Comparison of ENCODE assay signal across 18 mouse cellular contexts in genomic region chr5:75358869-75359268, GRCm38 (mm10).
"Had no signal": no experiment of that assay in that cellular context is flagged by ENCODE, and none has a peak within 500 bp of the region (broad histone marks: within the 10 kb centered on the region; RNA-seq: fewer than 3 reads in every experiment).

No protein-coding gene starts in this region.

- H3K9me3 ChIP-seq: limb, embryonic 12.5 days; limb, embryonic 15.5 days; midbrain, embryonic 10.5 days; midbrain, embryonic 13.5 days; neural tube, embryonic 13.5 days had no signal

- H3K27me3 ChIP-seq: limb, embryonic 12.5 days; limb, embryonic 15.5 days; neural tube, embryonic 13.5 days had no signal

- H3K4me3 ChIP-seq: limb, embryonic 12.5 days; limb, embryonic 15.5 days; midbrain, embryonic 10.5 days; midbrain, embryonic 13.5 days; myocyte; neural tube, embryonic 13.5 days had no signal

- H3K4me1 ChIP-seq: limb, embryonic 12.5 days; limb, embryonic 15.5 days; midbrain, embryonic 10.5 days; midbrain, embryonic 13.5 days; neural tube, embryonic 13.5 days had no signal

- H3K36me3 ChIP-seq: limb, embryonic 12.5 days; limb, embryonic 15.5 days; midbrain, embryonic 10.5 days; midbrain, embryonic 13.5 days; neural tube, embryonic 13.5 days had no signal

- DNase-seq: kidney, adult 18-20 months; kidney, adult 9 months; kidney, postnatal 14 days; kidney, postnatal 4 days; left cerebral cortex, postnatal 4 days; lung, adult 2 months; lung, postnatal 14 days; lung, postnatal 4 days; thymus, postnatal 25 days had no signal

- H3K27ac ChIP-seq: limb, embryonic 12.5 days; limb, embryonic 15.5 days; midbrain, embryonic 10.5 days; midbrain, embryonic 13.5 days; neural tube, embryonic 13.5 days had no signal

- H3K9ac ChIP-seq: limb, embryonic 12.5 days; limb, embryonic 15.5 days; midbrain, embryonic 13.5 days; neural tube, embryonic 13.5 days had no signal

- H3K4me2 ChIP-seq: limb, embryonic 12.5 days; limb, embryonic 15.5 days; midbrain, embryonic 13.5 days; neural tube, embryonic 13.5 days had no signal

- ATAC-seq: inflammation-experienced regulatory T-cells, adult 6 months; intestine, embryonic 16.5 days; midbrain, embryonic 13.5 days; midbrain, embryonic 16.5 days had no signal
